Mouse (Mus musculus) kidney, postnatal 14 days (tissue): ENCODE results near the gene Insrr.
A peak's percentile ranks its signal among the peaks of the same experiment; 100 is the strongest.

Source experiments
- DNase-seq: peaks from one replicate; pipeline ENCODE4 v3.0.0; 2022; ENCODE audit warnings: mixed read lengths

Insrr gene

DNA sequence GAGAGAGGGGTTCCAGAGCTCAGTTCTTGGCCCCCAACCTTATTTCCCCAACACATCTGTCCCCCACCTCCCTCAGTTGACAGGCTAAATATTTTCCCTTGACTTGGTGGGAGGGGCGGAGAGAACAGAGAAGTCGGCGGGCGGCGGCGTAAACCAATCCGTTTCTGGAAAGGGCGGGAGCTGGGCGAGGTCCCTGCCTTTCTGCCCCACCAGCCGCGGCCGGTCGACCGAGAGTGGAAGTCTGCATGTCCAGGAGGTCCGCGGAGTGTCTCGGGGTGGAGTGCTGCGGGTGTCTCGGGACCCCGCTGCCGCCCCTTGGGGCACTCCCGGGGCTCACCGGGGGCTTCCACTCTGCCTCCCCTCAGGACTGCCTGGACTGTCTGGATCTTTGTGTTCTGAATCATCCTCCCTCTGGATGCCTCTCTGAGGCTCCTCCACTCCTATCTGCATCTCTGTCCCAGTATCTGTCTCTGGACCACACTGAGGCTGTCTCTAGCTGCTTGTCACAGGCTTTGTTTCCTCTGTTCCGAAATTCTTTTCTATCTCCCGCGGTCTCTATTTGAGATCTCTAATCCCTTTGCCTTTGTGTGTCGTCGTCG lies at the start of gene Insrr:
Gene Insrr, plus strand, starts transcription at position 216 of the 599 bp plus-strand sequence.
- DNase-seq: peak; percentile 61

- peak; percentile 62 for DNase-seq
Observed at GRCm38 (mm10) chr3:87748431-87748830, 48.3 kb upstream of the Insrr start, which contains the start of gene Lrrc71. TSS of gene Lrrc71 (minus strand) at chr3:87748625.

- peak; percentile 75 for DNase-seq
Observed at GRCm38 (mm10) chr3:87749036-87749435, 47.7 kb upstream of the Insrr start.

DNA sequence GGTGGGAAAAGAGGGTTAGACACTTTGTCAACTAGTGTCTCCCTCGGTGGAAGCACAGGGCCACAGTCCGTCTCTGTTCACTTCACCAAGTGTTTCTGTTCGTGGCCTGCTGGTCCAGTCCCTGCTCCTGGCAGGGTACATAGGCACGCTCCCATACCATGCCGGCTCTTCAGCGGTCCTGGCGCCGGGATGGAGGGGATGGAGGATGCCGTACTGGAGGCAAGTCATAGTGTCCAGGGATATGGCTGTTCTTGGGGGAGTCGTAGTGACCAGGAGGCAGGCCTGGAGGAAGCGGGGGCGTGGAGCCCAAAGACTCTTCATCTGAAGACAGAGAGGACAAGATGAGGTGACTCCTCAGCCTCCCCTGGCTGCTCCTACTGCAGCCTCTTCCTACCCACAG lies 46.8 kb upstream of the Insrr start:
- no peak for DNase-seq

DNA sequence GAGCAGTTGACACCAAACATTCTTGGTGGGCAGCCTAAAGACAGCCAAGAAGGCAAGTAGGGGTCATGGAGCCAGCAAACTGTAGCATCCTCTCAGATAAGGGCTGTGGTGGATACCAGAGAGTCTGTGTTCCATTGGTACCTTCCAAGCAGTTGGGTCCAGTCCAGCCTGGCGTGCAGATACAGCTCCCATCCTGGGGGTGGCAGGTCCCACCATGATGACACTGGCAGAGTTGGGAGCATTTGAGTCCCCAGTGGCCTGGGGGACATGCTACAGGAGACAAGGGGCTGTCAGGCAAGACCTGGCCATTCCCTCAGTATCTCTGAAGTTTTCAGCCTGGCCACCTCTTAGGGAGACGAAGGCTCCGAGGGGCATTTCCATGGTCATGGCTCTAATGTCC lies 44.2 kb upstream of the Insrr start:
- no peak for DNase-seq

DNA sequence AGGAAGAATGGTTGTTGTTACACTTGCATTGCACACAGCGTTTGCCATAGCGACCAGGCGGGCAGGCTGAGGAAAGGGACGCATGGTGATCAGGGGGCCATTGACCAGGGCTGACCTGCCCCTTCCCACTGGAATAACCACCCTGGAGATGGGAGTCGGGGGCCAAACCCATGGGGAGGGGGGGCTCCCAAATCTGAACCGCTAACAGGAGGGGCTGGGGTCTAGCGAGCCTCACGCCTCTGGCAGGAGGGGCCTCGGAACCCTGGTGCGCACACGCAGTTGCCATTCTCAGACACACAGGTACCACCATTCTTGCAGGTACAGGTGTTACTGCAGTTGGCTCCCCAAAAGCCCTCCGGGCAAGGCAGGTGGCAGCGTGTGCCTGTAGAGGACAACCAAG lies 42.9 kb upstream of the Insrr start:
- no peak for DNase-seq

DNA sequence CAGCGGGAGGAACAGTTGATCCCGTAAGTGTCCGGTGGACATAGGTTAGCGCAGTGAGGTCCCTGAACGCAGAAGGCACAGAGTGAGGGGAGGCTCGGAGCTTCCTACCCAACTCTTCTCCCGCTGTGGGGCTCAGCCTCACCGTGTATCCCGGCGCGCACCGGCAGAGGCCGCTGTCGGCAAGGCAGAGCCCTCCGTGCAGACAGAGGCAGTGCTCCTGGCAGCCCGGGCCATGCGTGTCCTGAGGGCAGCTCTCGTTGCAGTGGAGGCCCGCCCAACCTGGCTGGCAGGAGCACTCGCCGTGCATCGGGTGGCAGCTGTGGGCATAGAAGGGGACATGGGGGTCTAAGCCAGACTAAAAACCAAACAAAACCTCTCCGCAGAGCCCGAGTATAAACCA lies 40.8 kb upstream of the Insrr start:
- DNase-seq: peak; percentile 91

- DNase-seq: no peak
Observed at GRCm38 (mm10) chr3:87756488-87756887, 40.3 kb upstream of the Insrr start.

GRCm38 (mm10) chr3:87758641-87759040 lies 38.1 kb upstream of the Insrr start:
- no peak for DNase-seq

DNA sequence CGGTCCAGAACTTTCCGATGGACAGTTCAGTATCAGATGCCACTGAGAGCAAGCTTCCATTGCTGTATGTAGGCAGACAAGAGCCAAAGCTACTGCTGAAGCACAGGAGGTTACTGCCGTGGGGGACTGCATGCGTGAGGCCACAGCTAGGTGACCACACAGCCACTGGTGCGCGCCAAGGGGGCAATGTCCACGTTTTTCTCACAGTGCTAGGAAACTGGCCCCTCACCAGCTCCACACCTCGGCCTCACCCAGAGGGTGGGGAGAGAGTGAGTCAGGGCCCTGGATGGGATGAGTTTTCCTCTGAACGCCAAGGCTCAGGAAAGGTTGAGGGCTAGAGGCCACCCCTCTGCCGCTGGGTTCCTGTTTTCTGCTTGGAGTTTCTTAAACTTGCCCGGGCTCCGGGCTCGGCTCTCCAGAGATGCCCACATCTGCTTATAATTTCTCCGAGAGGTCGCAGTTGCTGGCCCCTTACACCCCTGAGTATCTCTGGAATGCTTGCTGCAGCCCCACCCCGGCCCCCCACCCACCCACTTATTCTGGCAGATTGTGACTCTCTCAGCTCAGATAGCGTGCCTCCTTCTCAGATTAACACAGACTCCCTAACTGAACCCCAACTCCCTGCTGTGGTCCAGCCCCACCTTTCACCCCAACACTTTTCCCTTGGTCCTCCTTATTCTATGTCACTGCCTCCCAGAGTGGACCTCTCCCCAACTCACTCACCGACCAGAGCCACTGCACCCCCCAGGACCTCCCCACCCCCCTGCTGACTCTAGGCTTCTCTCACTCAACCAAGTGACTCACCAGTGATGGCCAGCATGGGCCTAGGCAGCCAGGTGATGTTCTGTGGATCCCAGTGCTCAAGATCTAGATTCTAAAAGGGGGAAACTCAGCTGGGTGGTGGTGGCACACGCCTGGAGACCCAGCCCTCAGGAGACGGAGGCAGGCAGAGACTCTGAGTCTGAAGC lies 35.1 kb upstream of the Insrr start:
- DNase-seq: peak; percentile 70

DNA sequence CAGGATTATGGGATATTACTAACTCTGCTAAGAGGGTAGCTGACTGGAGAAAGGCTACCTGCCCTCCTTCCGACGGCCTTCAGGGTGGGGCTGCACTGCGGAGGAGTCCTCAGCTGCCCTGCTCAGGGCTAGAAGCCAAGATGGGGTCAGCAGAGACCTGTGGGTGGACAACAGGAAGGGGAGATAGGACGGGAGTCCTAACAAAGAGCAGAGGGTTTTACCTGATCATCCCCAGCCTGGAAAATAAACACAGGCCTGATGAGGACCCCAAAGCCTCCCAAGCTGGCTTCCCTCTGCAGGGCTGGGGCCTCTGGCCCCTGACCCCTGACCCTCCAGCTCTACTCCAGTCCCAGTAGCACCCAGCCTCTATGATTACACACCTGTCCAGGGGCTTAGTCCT lies 33.5 kb upstream of the Insrr start:
- no peak for DNase-seq

- DNase-seq: peak; percentile 91
Observed at GRCm38 (mm10) chr3:87763683-87764289, 33.0 kb upstream of the Insrr start.

GRCm38 (mm10) chr3:87764506-87764905 lies 32.2 kb upstream of the Insrr start:
- peak; percentile 65 for DNase-seq

GRCm38 (mm10) chr3:87765091-87765490 lies 31.7 kb upstream of the Insrr start:
- peak; percentile 84 for DNase-seq

GRCm38 (mm10) chr3:87765631-87766283 lies 31.0 kb upstream of the Insrr start:
- no peak for DNase-seq

GRCm38 (mm10) chr3:87766284-87766667 lies 30.5 kb upstream of the Insrr start:
- no peak for DNase-seq

DNA sequence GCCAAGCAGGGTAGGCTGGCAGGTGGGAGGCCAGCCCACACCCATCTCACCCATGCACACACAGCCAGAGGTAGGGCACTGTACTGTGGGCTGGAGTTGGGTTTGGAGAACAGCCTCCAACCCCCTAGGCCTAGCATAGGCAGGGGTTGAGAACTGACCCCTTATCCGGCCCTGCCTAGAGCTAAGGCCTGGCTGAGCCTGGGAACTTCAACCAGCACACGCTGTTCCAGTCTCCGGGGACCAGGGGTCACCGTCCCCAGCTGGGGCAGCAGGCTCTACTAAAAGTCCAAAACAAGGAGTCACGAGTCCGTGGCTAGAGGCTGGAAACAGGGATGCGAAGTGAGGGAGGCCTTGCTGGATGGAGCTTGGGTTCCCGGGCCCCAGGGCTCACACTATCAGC lies 29.0 kb upstream of the Insrr start:
- DNase-seq: peak; percentile 79

DNA sequence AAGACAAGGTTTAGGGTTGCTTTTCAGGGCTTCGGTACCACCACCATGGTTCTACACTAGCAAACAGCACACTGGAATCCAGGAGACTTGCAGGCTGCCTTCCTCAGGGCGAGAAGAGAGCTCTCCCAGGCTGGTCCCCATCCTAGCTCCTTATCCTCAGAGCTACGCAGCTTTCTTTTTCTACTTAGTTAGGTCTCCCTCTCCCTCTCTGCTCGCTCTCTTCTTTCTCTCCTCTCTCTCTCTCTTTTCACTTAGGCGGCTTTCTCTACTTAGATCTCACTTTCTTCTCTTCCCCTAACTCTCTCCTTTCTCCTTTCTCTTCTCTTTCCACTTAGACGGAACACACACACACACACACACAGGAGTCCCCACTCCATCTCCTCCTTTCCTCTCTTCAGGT lies 28.3 kb upstream of the Insrr start:
- DNase-seq: no peak

DNA sequence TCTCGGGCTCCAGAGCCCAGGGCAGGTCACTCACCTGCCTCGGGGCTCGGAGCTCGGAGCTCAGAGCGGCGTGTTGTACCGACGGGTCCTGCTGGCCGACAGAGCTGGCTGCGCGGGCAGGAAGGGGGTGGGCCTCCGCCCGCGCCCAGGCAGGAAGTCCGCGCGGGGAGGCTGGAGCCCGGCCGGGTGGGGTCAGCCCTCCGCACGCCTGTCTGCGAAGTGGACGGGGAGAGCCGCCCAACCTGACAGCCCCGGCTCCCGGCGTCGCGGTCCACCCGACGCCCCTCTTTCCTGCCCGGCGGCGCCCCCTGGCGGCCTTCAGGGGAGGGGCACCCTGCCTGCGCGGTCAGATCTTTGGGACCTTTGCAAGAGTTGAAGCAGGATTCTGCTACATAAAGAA lies 27.9 kb upstream of the Insrr start:
- peak; percentile 94 for DNase-seq

DNA sequence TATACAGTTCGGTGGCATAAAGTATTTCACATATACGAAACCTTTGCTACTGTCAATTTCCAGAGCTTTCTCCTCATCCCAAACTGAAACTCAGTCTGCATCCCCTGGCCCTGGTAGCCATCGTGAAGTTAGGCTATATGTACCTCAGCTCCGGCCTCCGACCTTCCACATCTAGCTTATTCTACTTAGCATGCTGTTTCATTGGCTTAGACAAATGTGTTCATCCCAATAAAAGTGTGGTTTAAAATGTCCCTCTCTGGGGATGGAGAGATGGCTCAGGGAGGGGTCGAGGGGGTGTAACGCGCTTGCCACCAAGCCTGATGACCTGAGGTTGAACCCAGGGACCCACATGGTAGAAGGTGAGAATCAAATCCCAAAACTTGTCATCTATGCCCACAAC lies 27.2 kb upstream of the Insrr start:
- no peak for DNase-seq

GRCm38 (mm10) chr3:87770280-87770679 lies 26.5 kb upstream of the Insrr start:
- peak; percentile 71 for DNase-seq

DNA sequence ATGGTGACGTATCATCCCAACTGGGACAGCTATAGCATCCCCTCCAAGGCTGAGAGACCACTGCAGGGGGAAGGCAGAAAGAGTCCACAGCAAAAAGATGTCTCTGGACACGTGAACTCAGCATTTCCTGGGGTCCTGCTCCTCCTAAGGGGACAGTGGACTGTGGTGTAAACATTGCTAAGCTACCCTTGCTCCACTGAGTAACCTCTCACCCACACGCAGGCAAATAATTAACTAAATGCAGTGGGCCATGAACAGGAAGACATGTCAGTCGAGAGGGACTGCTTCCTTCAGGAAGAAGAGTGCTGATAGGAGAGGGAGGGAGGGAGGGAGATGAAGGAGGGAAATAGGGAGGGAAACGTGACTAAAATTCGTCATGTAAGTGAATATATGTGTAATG lies 25.7 kb upstream of the Insrr start:
- peak; percentile 76 for DNase-seq

DNA sequence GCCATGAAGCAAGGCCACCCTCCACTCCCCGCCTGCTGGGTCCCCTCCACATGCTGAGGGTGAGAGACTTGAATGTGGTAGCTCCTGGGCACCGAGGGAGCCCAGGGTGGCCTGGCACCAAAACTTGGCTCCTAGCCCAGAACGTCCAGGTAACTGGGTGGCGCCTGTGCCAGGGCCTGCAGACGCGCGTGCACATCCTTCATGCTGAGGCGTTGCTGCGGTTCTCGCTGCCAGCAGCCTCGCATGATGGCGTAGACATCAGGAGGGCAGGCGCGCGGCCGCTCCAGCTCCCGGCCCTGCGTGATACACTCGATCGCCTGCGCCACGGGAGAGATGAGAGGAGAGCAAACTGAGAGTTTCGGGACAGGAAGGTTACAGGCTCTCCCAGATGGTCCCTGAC lies 18.5 kb upstream of the Insrr start:
- peak; percentile 56 for DNase-seq
